Mouse (Mus musculus) cortical plate, adult 2 months (tissue): ENCODE results near the gene Ccdc148. TPM values are rescaled to one million over a fixed set of nuclear protein-coding genes. Genes with fewer than 3 reads are reported as not detected.

Experiments used
- H3K27ac ChIP-seq: fragments of 200-500 bp; 2 replicates; pipeline ENCODE4 v1.5.1; 2012; ENCODE audit warnings: low read length, control low read depth, inconsistent platforms; ENCODE audit not compliant: insufficient read depth
- H3K4me1 ChIP-seq: fragments of 200-500 bp; 2 replicates; pipeline ENCODE4 v1.6.1; 2011; ENCODE audit warnings: low read length; ENCODE audit not compliant: control insufficient read depth, insufficient read depth
- H3K4me3 ChIP-seq: fragments of 200-500 bp; 2 replicates; pipeline ENCODE4 v1.5.1; 2011; ENCODE audit warnings: mild to moderate bottlenecking, low read length, control low read depth; ENCODE audit not compliant: insufficient read depth
- CTCF ChIP-seq: fragments of 200-500 bp; IDR thresholded peaks from 2 replicates; pipeline ENCODE4 v1.5.1; 2011; ENCODE audit warnings: mild to moderate bottlenecking, control low read depth, low read length; ENCODE audit not compliant: insufficient read depth; ENCODE audit errors: extremely low read depth
- POLR2A ChIP-seq: fragments of 200-500 bp; IDR thresholded peaks from 2 replicates; pipeline ENCODE4 v1.6.1; 2011; ENCODE audit warnings: mild to moderate bottlenecking, low read length, control low read depth; ENCODE audit not compliant: insufficient read depth; ENCODE audit errors: extremely low read depth
- polyA plus RNA-seq: library from polyadenylated mRNA; depleted of rRNA; stranded (reverse); fragments of >200 nt; gene quantifications from 2 replicates; pipeline ENCODE4 v1.2.3, GENCODE M21; 2012

The Ccdc148 gene
- polyA plus RNA-seq, 1 experiment, result 7.1 TPM

DNA sequence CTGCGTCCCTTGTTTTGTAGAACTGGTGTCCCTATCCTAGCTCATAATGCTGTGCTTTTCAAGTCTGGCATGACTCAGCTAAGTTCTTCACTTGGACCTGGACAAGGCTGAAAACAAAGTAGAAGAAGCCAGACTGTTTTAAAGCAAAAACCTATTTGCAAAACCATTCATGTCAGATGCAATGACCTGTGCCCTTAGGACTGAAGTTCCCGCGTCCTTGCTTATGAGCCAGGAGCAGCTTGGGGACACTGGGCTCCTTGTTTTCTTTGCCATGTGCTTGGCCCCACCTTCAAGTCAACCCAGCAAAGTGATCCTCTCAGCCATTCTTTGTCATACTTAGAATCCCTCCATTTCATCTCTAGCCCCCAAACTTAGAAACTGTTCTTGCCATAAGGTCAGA, 125.3 kb downstream of the Ccdc148 start:
- no peak overlapping the region for H3K4me3 ChIP-seq
- no peaks in the 10 kb centered on the region for H3K4me1 ChIP-seq
- TF ChIP-seq CTCF (no peak), POLR2A (no peak)
- no peak overlapping the region for H3K27ac ChIP-seq

DNA sequence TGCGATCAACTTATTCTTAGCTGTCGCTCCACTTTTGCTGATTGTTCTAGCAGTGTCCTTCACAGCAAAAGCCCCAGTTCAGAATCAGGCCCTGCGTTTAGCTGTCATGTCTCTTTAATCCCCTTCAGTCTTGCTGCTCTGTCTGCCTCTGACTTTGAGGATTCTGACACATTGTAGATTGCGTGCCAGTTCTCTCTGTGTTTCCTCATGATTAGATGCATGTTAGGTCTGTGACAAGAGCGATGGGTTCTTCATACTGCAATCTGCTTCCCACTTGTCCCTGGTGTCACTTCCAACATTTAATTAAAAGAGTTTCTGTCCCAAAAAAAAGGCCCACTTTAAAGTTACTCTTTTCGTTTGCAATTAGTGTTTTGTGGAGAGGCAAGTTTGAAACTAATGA, 126.2 kb downstream of the Ccdc148 start:
- Histone ChIP-seq H3K4me1 (no peaks in the 10 kb centered on the region), H3K27ac (no peak overlapping the region), H3K4me3 (no peak overlapping the region)
- TF ChIP-seq CTCF (no peak), POLR2A (no peak)

- H3K27ac ChIP-seq, result no peak overlapping the region
- H3K4me1 ChIP-seq, result 0 out of 2 replicates have a peak, but pooled peaks cover 2% of the 10 kb centered on the region
- no peak for TF ChIP-seq POLR2A
- TF ChIP-seq CTCF, result no peak
- H3K4me3 ChIP-seq, result no peak overlapping the region
These were observed 135.9 kb downstream of the Ccdc148 start for GRCm38 (mm10) chr2:59024558-59024957.

DNA sequence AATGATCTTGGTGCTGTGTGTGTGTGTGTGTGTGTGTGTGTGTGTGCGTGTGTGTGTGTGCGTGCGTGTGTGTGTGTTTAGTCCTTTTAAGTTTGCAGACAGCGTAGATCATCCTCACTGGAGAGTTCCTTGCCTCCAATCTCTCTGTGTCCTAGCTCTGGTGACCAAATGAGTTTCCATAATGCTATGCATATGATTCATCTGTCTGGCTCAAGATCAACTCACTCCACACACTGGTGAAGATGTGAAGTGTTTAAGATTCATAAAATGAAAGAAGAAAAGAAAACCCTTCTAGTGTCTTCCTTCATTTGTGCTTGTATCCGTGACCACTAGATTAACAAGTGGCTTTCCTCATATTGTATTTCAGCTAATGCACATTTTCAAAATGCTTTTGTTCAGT, 153.1 kb downstream of the Ccdc148 start:
- no peak overlapping the region for H3K27ac ChIP-seq
- H3K4me1 ChIP-seq, result 0 out of 2 replicates have a peak, but pooled peaks cover 1% of the 10 kb centered on the region
- H3K4me3 ChIP-seq, result no peak overlapping the region
- TF ChIP-seq CTCF, result no peak
- no peak for TF ChIP-seq POLR2A

GRCm38 (mm10) chr2:59006567-59007340, 153.7 kb downstream of the Ccdc148 start:
- TF ChIP-seq POLR2A, result no peak
- no peak for TF ChIP-seq CTCF
- Histone ChIP-seq H3K27ac (no peak overlapping the region), H3K4me1 (0 out of 2 replicates have a peak, but pooled peaks cover 1% of the 10 kb centered on the region), H3K4me3 (no peak overlapping the region)

GRCm38 (mm10) chr2:58997151-58997550, 163.3 kb downstream of the Ccdc148 start:
- Histone ChIP-seq H3K27ac (no peak overlapping the region), H3K4me3 (no peak overlapping the region), H3K4me1 (no peaks in the 10 kb centered on the region)
- TF ChIP-seq POLR2A (no peak), CTCF (no peak)

- no peak for TF ChIP-seq CTCF
- TF ChIP-seq POLR2A, result no peak
- no peak overlapping the region for H3K27ac ChIP-seq
These were observed 167.9 kb downstream of the Ccdc148 start for GRCm38 (mm10) chr2:58992431-58993191.

GRCm38 (mm10) chr2:58978095-58978494, 182.4 kb downstream of the Ccdc148 start:
- TF ChIP-seq CTCF (no peak), POLR2A (no peak)
- Histone ChIP-seq H3K4me1 (no peaks in the 10 kb centered on the region), H3K27ac (no peak overlapping the region), H3K4me3 (no peak overlapping the region)

More at GRCm38 (mm10) chr2:58992431-58993191, 167.9 kb downstream of the Ccdc148 start:
- H3K4me1 ChIP-seq, result no peaks in the 10 kb centered on the region
- H3K4me3 ChIP-seq, result no peak overlapping the region

DNA sequence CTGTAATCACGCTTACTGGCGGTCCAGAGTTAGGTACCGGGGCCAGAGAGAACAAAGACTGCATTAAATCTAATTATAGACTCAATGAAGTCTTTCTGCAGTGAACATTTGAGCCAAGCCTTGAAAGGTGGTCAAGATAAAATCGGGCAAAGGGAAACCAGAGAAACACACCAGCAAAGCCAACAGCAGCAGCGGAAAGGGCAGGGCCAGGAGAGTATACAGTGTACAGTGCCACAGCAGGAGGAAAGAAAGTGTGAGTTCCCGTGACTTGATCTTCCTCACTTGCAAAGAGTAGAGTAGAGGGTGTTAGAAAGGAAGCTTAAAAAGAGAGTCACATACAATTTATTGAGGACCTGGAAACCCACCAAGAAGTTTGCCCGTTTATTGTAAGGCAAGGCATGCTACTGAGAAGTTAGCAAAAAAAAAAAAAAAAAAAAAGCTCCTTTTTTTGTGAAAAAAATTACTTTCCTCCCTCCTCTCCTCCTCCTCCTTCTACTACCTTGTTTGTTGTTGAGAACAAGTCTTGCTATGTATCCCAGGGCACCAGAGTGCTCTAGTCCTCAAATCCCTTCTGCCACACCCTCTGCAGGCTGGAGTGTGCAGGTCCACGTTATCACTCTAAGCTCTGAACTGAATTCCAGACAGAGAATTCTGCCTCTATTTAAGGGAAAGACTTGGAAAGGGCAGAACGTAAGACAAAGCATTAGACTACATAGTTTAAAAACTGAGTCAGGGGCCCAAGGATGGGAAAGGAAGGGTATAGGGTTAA, 188.8 kb downstream of the Ccdc148 start:
- TF ChIP-seq CTCF (no peak), POLR2A (no peak)

More for the DNA sequence above, 188.8 kb downstream of the Ccdc148 start:
- H3K4me3 ChIP-seq, result no peak overlapping the region
- H3K27ac ChIP-seq, result no peak overlapping the region
- no peaks in the 10 kb centered on the region for H3K4me1 ChIP-seq
